Mouse (Mus musculus) gastrocnemius, postnatal 10 days (tissue): ENCODE results near the gene Zfp592. TPM values are rescaled to one million over a fixed set of nuclear protein-coding genes. Genes with fewer than 3 reads are reported as not detected.
A peak's percentile ranks its signal among the peaks of the same experiment; 100 is the strongest.
"Not testable (repeated sequence)": the region's sequence is repeated elsewhere in the genome, so short reads cannot be mapped to it uniquely, and the experiment has no call there.

Experiments used
- DNase-seq: peaks from one replicate; pipeline ENCODE4 v3.0.0; 2021; ENCODE audit warnings: mixed read lengths
- long read RNA-seq, 2 experiments: library from polyadenylated mRNA; stranded (forward); transcript quantifications; one replicate each; pipeline ENCODE4 v2.0.0; 2021
- total RNA-seq, 2 experiments: library from RNA; stranded (reverse); gene quantifications; 2 replicates each; pipeline ENCODE4 v1.2.3; 2021

The Zfp592 gene
- 10 to 100 TPM; 14.8 to 18.2 TPM for total RNA-seq
- long read RNA-seq, experiment 1, full-length matches to known transcripts, result 9 of 21 reads
- long read RNA-seq, experiment 1, partial matches to known transcripts, result 8 of 21 reads
- long read RNA-seq, experiment 1, other reads (novel, unspliced or antisense), result 4 of 21 reads
- long read RNA-seq, experiment 2, full-length matches to known transcripts, result 3 of 20 reads
- long read RNA-seq, experiment 2, partial matches to known transcripts, result 6 of 20 reads
- long read RNA-seq, experiment 2, other reads (novel, unspliced or antisense), result 11 of 20 reads

- DNase-seq, result peak; percentile 91
Observed at GRCm38 (mm10) chr7:80992980-80993833, at the start of gene Zfp592. Gene Zfp592 (plus strand): TSS chr7:80993681.

GRCm38 (mm10) chr7:80947445-80948350 is 45.8 kb upstream of the Zfp592 start, which contains the start of gene Sec11a:
Gene Sec11a (minus strand): TSS chr7:80947780.
- peak; percentile 92 for DNase-seq

GRCm38 (mm10) chr7:80951461-80951860 is 42.0 kb upstream of the Zfp592 start:
- DNase-seq, result no peak

- DNase-seq, result no peak
Observed at GRCm38 (mm10) chr7:80952140-80952539, 41.3 kb upstream of the Zfp592 start.

GRCm38 (mm10) chr7:80954251-80954650 is 39.2 kb upstream of the Zfp592 start:
- DNase-seq, result no peak

GRCm38 (mm10) chr7:80956891-80957290 is 36.6 kb upstream of the Zfp592 start:
- DNase-seq, result no peak

- DNase-seq, result no peak
Observed at GRCm38 (mm10) chr7:80959003-80959402, 34.5 kb upstream of the Zfp592 start.

- DNase-seq, result no peak
Observed at GRCm38 (mm10) chr7:80962799-80963198, 30.7 kb upstream of the Zfp592 start.

GRCm38 (mm10) chr7:80970913-80971312 is 22.6 kb upstream of the Zfp592 start:
- DNase-seq, result no peak

GRCm38 (mm10) chr7:80971419-80971818 is 22.1 kb upstream of the Zfp592 start:
- DNase-seq, result no peak

GRCm38 (mm10) chr7:80972082-80972481 is 21.4 kb upstream of the Zfp592 start:
- no peak for DNase-seq

- not testable (repeated sequence) for DNase-seq
Observed at GRCm38 (mm10) chr7:80972920-80973637, 20.4 kb upstream of the Zfp592 start.

- not testable (repeated sequence) for DNase-seq
Observed at GRCm38 (mm10) chr7:80973638-80974015, 19.9 kb upstream of the Zfp592 start.

- DNase-seq, result no peak
Observed at GRCm38 (mm10) chr7:80980566-80980965, 12.9 kb upstream of the Zfp592 start.

GRCm38 (mm10) chr7:80986458-80987187 is 6.9 kb upstream of the Zfp592 start:
- no peak for DNase-seq

GRCm38 (mm10) chr7:80987805-80988625 is 5.5 kb upstream of the Zfp592 start:
- no peak for DNase-seq

GRCm38 (mm10) chr7:80990276-80990675 is 3.2 kb upstream of the Zfp592 start:
- DNase-seq, result no peak

GRCm38 (mm10) chr7:80991589-80991988 is 1.9 kb upstream of the Zfp592 start:
- DNase-seq, result no peak

GRCm38 (mm10) chr7:80992063-80992462 is 1.4 kb upstream of the Zfp592 start:
- DNase-seq, result no peak

GRCm38 (mm10) chr7:80992631-80992979 is 876 bp upstream of the Zfp592 start:
- no peak for DNase-seq
